Mouse (Mus musculus) kidney, adult 2 months (tissue): ENCODE data around the gene Dpp9.

Experiments used
- CTCF ChIP-seq: fragments of 200-500 bp; conservative IDR thresholded peaks from 2 replicates; pipeline ENCODE4 v1.5.1; 2011; ENCODE audit warnings: low read depth, mild to moderate bottlenecking, control low read depth, low read length, moderate library complexity, mixed read lengths; ENCODE audit not compliant: insufficient read depth, insufficient read length
- POLR2A ChIP-seq: fragments of 200-500 bp; IDR thresholded peaks from one replicate; pipeline ENCODE4 v1.6.1; 2011; ENCODE audit warnings: low read depth, low read length, control low read depth

- no peak for TF ChIP-seq POLR2A
- TF ChIP-seq CTCF = no peak
Observed at GRCm38 (mm10) chr17:56262645-56263094, 44.0 kb upstream of the Dpp9 start.
